In the genomic region with DNA sequence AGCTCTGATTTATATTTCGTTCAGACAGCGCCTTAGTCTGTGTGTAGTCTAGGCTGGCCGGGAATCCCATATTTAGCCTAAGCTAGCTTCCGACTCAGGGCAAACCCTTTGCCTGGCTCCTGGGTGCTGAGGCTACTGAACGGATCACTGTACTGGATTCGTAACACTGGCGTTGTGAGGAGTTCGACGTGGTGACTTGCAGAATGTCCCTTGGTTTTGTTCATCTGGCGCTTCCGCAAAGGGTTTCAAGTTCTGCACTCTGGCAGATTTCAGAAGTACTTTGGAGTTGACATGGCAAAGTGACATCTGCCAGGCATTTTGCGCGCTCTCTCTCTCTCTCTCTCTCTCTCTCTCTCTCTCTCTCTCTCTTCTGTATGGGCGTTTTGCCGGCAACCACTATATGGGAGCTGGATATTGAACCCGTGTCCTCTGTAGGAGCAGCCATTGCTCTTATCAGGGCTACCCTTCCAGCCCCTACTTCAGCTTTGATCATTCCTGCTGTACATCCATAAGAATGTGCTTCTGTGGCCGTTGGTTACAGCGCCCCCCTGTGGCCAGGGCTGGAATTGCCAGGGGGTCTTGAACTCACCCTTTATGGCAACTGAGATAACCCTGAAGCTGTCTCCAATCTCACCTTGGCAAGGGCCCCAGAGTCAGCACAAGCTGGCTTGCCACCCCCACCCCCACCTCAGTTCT, we compare ENCODE assay signal across 8 mouse cellular contexts. TPM values are rescaled to one million over a fixed set of nuclear protein-coding genes. Genes with fewer than 3 reads are reported as not detected.
DNase-seq lines count a peak whose midpoint lies in the region; ATAC-seq and TF ChIP-seq lines count a peak whose summit lies in the region.

No protein-coding gene starts in this region.

- no peaks in the 10 kb centered on the region for H3K36me3 ChIP-seq in lung, embryonic 14.5 days (ENCODE audit: insufficient read depth)

- H3K4me3 ChIP-seq in layer of hippocampus, adult 2 months, result no peak overlapping the region
- H3K4me3 ChIP-seq in lung, embryonic 14.5 days (ENCODE audit: low read depth, low read length), result no peak overlapping the region

- no peak overlapping the region for H3K4me2 ChIP-seq in lung, embryonic 14.5 days

- H3K4me1 ChIP-seq in lung, embryonic 14.5 days (ENCODE audit: insufficient read depth), result peaks cover 15% of the 10 kb centered on the region

- peak; percentile 84 for TF ChIP-seq CTCF in layer of hippocampus, adult 2 months (conservative IDR thresholded peaks at IDR 0.05)
- TF ChIP-seq CTCF in lung, embryonic 14.5 days (IDR thresholded peaks at IDR 0.05; ENCODE audit: low read depth), result peak; percentile 71

- peak; percentile 77 for DNase-seq in CD4-positive, CD25-positive, alpha-beta regulatory T cell, adult 2 months (ENCODE audit: low read depth, low spot score)
- DNase-seq in layer of hippocampus, adult 2 months (ENCODE audit: low spot score in 2 of 2), result no peak
- DNase-seq in layer of hippocampus, adult 18-20 months (ENCODE audit: low spot score in 2 of 2), result no peak
- DNase-seq in adrenal gland, postnatal 25 days, result peak; percentile 46
- DNase-seq in lung, embryonic 14.5 days, result peak; percentile 38
- peak; percentile 49 to 51 for DNase-seq in thymus, postnatal 36 days
- DNase-seq in urinary bladder, adult 18-20 months (ENCODE audit: low spot score in 2 of 2), result no peak

- ATAC-seq in CD4-positive, CD25-positive, alpha-beta regulatory T cell, adult 4 months, result no peak
- no peak for ATAC-seq in lung, embryonic 14.5 days (ENCODE audit: insufficient read depth)

- no peak overlapping the region for H3K9ac ChIP-seq in lung, embryonic 14.5 days

- no peak overlapping the region for H3K27ac ChIP-seq in layer of hippocampus, adult 2 months
- H3K27ac ChIP-seq in lung, embryonic 14.5 days (ENCODE audit: low read depth), result no peak overlapping the region

- no peaks in the 10 kb centered on the region for H3K9me3 ChIP-seq in lung, embryonic 14.5 days (ENCODE audit: low read depth, low read length)

- H3K27me3 ChIP-seq in lung, embryonic 14.5 days (ENCODE audit: insufficient read depth, low read length), result peaks cover 5% of the 10 kb centered on the region; the same call in 1 of the 2 replicates

- WGBS in lung, embryonic 14.5 days, result 79% methylated on average over 18 of the region's 18 CpGs

RNA-seq across cellular contexts. Expression of gene Gpr157, which starts 4.9 kb away (rescaled TPM):
- under 1 TPM; 0.15 to 0.30 TPM for polyA plus RNA-seq in CD4-positive, CD25-positive, alpha-beta regulatory T cell, adult 4 months (2017; shearing (Covaris generic))
- 1 to 10 TPM; 1.1 to 1.4 TPM for total RNA-seq in layer of hippocampus, adult 2 months (2021)
- 1 to 10 TPM; 1.2 to 1.5 TPM for total RNA-seq in layer of hippocampus, adult 18-20 months (2021)
- total RNA-seq in adrenal gland, postnatal 25 days (2021), result 1.1 and 1.7 TPM in 2 replicates
- polyA plus RNA-seq in lung, embryonic 14.5 days (2014; fragmentation: Nextera tagmentation; extraction: Ambion mirVana), result 1.4 and 1.5 TPM in 2 replicates

RNA-seq across cellular contexts. Expression of gene Slc2a5, which starts 27.0 kb away (rescaled TPM):
- not detected for polyA plus RNA-seq in CD4-positive, CD25-positive, alpha-beta regulatory T cell, adult 4 months (2017; shearing (Covaris generic))
- total RNA-seq in layer of hippocampus, adult 2 months (2021), result 1 to 10 TPM; 4.6 to 5.5 TPM
- 1 to 10 TPM; 4.9 to 6.0 TPM for total RNA-seq in layer of hippocampus, adult 18-20 months (2021)
- total RNA-seq in adrenal gland, postnatal 25 days (2021), result 2.3 and 3.6 TPM in 2 replicates
- polyA plus RNA-seq in lung, embryonic 14.5 days (2014; fragmentation: Nextera tagmentation; extraction: Ambion mirVana), result 0.60 and 0.70 TPM in 2 replicates

RNA-seq across cellular contexts. Expression of gene Slc2a7, which starts 56.7 kb away (rescaled TPM):
- polyA plus RNA-seq in CD4-positive, CD25-positive, alpha-beta regulatory T cell, adult 4 months (2017; shearing (Covaris generic)), result not detected
- not detected for total RNA-seq in layer of hippocampus, adult 2 months (2021)
- not detected for total RNA-seq in layer of hippocampus, adult 18-20 months (2021)
- not detected in 2 replicates for total RNA-seq in adrenal gland, postnatal 25 days (2021)
- polyA plus RNA-seq in lung, embryonic 14.5 days (2014; fragmentation: Nextera tagmentation; extraction: Ambion mirVana), result not detected in 2 replicates

Comparison
In these comparisons a context has a peak if more than half of its experiments do, and no peak if none do; other contexts are left out.
1. DNase-seq: peak in CD4-positive, CD25-positive, alpha-beta regulatory T cell, adult 2 months (single experiment), adrenal gland, postnatal 25 days (single experiment), lung, embryonic 14.5 days (single experiment) and thymus, postnatal 36 days (2 of 2); none in layer of hippocampus, adult 2 months (0 of 2), layer of hippocampus, adult 18-20 months (0 of 2) and urinary bladder, adult 18-20 months (0 of 2).